Mouse (Mus musculus) embryo, embryonic 11.5 days (tissue): ENCODE measurements around the gene Ccdc22.

Experiments
- DNase-seq: peaks from one replicate; pipeline ENCODE4 v3.0.0-alpha.2; 2012; ENCODE audit warnings: low read depth, low spot score

Gene Ccdc22

DNA sequence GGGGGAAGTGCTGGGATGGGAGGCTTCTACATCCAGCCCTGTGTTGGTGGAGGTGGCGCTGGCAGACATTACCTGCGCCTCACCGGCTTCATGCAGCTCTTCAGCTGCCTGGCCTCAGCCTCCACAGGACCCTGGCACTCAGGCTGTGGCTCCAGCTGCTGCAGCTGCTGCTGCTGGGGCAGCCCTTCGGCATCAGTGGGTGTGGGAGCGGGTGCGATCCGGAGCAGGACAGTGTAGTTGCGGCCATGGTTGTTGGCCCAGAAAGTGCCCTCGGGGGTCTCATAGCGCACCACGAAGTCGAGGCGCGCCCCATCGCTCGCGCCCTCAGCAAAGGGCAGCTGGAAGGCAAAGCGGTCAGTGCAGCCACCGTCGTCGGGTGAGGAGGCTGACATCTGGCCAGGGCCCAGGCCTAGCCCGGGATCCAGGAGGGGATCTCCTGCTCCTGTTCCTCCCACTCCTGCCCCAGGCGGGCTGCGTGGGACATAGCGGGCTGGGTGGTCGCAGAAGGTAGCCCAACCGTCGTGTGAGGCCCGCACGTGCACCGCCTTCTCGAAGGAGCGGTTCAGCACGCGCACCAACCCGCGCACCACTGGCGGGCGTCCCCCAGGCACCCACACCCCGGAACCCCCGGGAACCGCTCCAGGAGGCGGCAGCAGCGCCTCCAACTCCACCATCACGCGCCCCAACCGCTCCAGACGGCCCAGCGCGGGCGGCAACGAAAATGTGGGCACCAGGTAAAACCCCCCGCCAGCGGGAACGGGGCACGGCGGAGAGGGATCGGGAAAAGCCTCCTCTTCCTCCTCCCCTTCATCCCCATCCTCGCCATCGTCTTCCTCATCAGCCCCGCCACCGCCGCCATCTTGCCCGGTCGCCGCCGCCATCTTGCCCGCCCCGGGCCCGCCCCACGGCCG, 31.9 kb downstream of the Ccdc22 start, which contains the start of gene Foxp3:
Foxp3 (plus strand) TSS at position 469 of the 911 bp plus-strand sequence.
- DNase-seq: peak; percentile 19

DNA sequence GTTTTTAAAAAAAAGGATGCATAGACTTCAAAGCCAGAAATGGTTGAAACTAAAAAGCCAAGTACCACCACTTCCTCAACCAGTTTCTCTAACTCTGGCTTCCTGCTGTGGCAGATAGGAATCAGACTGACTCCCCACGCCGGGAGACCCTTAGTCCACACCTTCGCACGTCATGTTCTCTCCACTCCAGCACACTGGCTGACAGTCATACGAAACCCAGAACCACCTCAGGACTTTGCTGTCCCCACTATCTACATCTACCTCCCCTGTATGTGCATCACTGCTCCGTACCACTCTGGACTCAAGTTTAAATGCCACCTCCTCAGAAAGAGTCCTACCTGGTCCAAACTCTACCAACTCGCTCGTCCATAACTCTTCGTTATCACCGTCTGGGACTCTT, 32.9 kb downstream of the Ccdc22 start:
- DNase-seq: no peak

- no peak for DNase-seq
Observed at GRCm38 (mm10) chrX:7571565-7572136, 33.7 kb downstream of the Ccdc22 start.

GRCm38 (mm10) chrX:7570481-7571175, 34.7 kb downstream of the Ccdc22 start:
- DNase-seq: no peak

DNA sequence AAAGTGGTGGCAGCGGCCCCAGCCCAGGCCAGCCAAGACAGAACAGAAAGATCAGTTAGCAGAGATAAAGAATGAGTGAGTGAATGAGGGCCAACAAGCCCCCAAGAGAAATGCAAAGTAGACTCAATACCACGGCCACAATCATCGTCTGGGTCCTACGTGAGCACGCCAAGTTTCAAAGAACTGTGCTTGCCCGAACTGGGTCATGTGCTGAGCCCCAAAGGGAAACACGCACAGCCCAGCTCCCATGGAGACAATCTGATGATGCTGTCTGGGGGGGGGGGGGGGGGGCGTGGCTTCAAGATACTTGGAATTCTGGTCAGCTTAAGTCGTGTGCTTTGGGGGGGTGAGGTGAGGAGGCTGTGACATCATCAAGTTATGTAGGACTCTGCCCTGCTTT, 37.8 kb downstream of the Ccdc22 start:
- no peak for DNase-seq

GRCm38 (mm10) chrX:7566352-7566751, 39.0 kb downstream of the Ccdc22 start:
- no peak for DNase-seq

GRCm38 (mm10) chrX:7563076-7563475, 42.2 kb downstream of the Ccdc22 start:
- DNase-seq: no peak

- no peak for DNase-seq
Observed at GRCm38 (mm10) chrX:7553474-7553873, 51.8 kb downstream of the Ccdc22 start.
